8 mouse cellular contexts compared by ENCODE assay signal in the genomic region with DNA sequence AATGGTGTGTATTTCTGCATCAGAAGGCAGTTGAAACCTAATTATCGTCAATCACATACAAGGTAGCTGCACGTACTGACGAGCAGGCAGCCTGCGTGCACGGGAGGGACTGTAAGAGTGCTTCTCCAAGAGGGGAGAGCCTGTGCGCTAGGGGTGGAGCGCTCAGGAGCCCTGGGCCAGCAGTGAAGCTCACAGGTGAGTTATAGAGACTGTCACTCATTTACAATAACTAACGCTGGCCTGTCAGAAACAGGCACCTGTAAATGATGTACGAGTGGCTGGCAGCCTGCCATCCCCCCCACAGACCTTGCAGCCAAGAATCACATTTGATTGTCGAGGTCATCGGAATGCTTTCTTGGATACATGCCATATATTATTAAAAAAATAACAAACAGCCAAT.
DNase-seq lines count a peak whose midpoint lies in the region; ATAC-seq and TF ChIP-seq lines count a peak whose summit lies in the region.

No protein-coding gene starts in this region.

- WGBS in hindbrain, embryonic 12.5 days = 47% methylated on average over 11 of the region's 11 CpGs
- 73% methylated on average over 11 of the region's 11 CpGs for WGBS in liver, embryonic 12.5 days (ENCODE audit: insufficient replicate concordance)

- H3K27me3 ChIP-seq in hindbrain, embryonic 12.5 days = 0 out of 2 replicates have a peak, but pooled peaks cover 5% of the 10 kb centered on the region
- peaks cover 6% of the 10 kb centered on the region; the same call in 1 of the 2 replicates for H3K27me3 ChIP-seq in liver, embryonic 12.5 days (replicated peaks)

- peaks cover 36% of the 10 kb centered on the region for H3K4me1 ChIP-seq in hindbrain, embryonic 12.5 days
- no peaks in the 10 kb centered on the region for H3K4me1 ChIP-seq in liver, embryonic 12.5 days

- H3K4me2 ChIP-seq in hindbrain, embryonic 12.5 days (replicated peaks) = no peak overlapping the region
- no peak overlapping the region for H3K4me2 ChIP-seq in liver, embryonic 12.5 days

- DNase-seq in embryo, embryonic 11 days = peak; percentile 19
- DNase-seq in embryo, embryonic 10.5 days (ENCODE audit: low spot score) = no peak
- peak; percentile 78 for DNase-seq in brain, embryonic 14.5 days (ENCODE audit: low read depth)
- DNase-seq in lung, postnatal 4 days = peak; percentile 11 to 47
- no peak for DNase-seq in retina, postnatal 1 day
- no peak for DNase-seq in thymus, postnatal 10 days (ENCODE audit: low spot score in 2 of 2)

- peak overlapping the region; percentile 68 for H3K27ac ChIP-seq in hindbrain, embryonic 12.5 days
- H3K27ac ChIP-seq in liver, embryonic 12.5 days = no peak overlapping the region

- TF ChIP-seq CTCF in brain, embryonic 14.5 days (IDR thresholded peaks at IDR 0.05; ENCODE audit: borderline replicate concordance, extremely low read depth, insufficient read depth, insufficient read length) = no peak

- H3K9ac ChIP-seq in hindbrain, embryonic 12.5 days = no peak overlapping the region
- no peak overlapping the region for H3K9ac ChIP-seq in liver, embryonic 12.5 days

- no peak overlapping the region for H3K4me3 ChIP-seq in hindbrain, embryonic 12.5 days
- no peak overlapping the region for H3K4me3 ChIP-seq in liver, embryonic 12.5 days

- no peaks in the 10 kb centered on the region for H3K36me3 ChIP-seq in hindbrain, embryonic 12.5 days
- no peaks in the 10 kb centered on the region for H3K36me3 ChIP-seq in liver, embryonic 12.5 days

- TF ChIP-seq POLR2A in brain, embryonic 14.5 days (IDR thresholded peaks at IDR 0.05; ENCODE audit: borderline replicate concordance, extremely low read depth, insufficient read depth, insufficient read length, poor library complexity, severe bottlenecking) = no peak

- H3K9me3 ChIP-seq in hindbrain, embryonic 12.5 days (replicated peaks) = no peaks in the 10 kb centered on the region
- H3K9me3 ChIP-seq in liver, embryonic 12.5 days (replicated peaks) = no peaks in the 10 kb centered on the region

- 0 out of 2 replicates have a peak, but pooled peaks have one; percentile 53 for ATAC-seq in hindbrain, embryonic 12.5 days (ENCODE audit: low FRiP score)
- ATAC-seq in liver, embryonic 12.5 days = no peak

Comparison
In these comparisons a context has a peak if more than half of its experiments do, and no peak if none do; other contexts are left out.
1. DNase-seq: peak in embryo, embryonic 11 days (single experiment), brain, embryonic 14.5 days (single experiment) and lung, postnatal 4 days (2 of 2); none in embryo, embryonic 10.5 days (single experiment), retina, postnatal 1 day (single experiment) and thymus, postnatal 10 days (0 of 2).